Mouse (Mus musculus) gastrocnemius, adult 2 months (tissue): ENCODE results near the gene Itgb6. TPM values are rescaled to one million over a fixed set of nuclear protein-coding genes. Genes with fewer than 3 reads are reported as not detected.

Experiments
- DNase-seq: peaks from one replicate; pipeline ENCODE4 v3.0.0; 2022
- H3K27ac ChIP-seq: fragments of 200-600 bp; 2 replicates; pipeline ENCODE4 v1.8.1; 2022; ENCODE audit warnings: mild to moderate bottlenecking
- H3K4me3 ChIP-seq: fragments of 200-600 bp; 2 replicates; pipeline ENCODE4 v1.8.1; 2022; ENCODE audit warnings: mild to moderate bottlenecking, moderate library complexity
- CTCF ChIP-seq: fragments of 200-600 bp; IDR thresholded peaks from 2 replicates; pipeline ENCODE4 v1.8.1; 2022; ENCODE audit warnings: antibody characterized with exemption, mild to moderate bottlenecking, moderate library complexity
- intact Hi-C: fragments of 180-260 bp; cut with DNase I; formaldehyde crosslinking; loops from one replicate; pipeline ENCODE4 v1.15.1; 2025
- total RNA-seq, 2 experiments: library from RNA; stranded (reverse); gene quantifications; 2 replicates each; pipeline ENCODE4 v1.2.3; 2021

Gene Itgb6
- total RNA-seq, 2 experiments from 2014 or later = 18.3 to 50.1 TPM

DNA sequence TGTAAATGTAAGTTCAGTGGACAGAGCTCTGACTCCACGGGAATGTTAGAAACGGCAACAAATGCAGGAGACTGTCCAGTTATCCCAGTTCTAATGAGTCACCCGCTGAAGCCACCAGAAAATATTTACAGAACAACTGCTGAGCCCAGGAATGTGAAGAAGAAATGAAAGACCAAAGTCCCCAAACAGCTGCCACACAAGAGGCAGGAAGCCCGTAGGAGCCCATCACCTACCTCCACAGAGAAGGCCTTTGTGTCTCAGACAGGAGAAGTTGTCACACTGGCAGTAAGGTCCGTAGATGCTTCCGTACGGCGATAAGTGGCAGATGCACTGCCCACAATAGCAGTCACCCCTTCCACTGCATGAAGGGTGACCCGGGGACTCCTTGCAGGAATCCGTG, 94.9 kb downstream of the Itgb6 start:
- DNase-seq = no peak
- TF ChIP-seq CTCF = no peak
- intact Hi-C loops = no loop called here
- no peak overlapping the region for H3K27ac ChIP-seq
- H3K4me3 ChIP-seq = no peak overlapping the region

DNA sequence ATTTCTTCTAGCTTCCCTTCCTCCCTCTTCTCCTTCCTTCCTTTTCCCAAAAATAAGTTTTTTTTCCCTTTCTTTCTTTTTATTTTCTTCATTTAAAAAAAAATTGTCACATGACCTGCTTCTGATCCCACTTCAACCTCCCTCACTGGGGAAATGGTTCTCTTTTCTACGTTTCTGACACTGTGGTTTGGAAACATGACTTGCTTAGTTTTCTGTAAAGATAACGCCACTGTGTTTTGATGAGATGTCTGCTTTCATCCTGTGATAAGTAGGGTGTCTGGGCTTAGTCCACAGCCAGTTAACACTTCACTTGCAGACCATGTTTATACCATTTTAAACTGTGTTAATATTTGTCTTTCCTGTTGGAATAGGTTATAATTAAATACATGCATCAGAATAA, 96.7 kb downstream of the Itgb6 start:
- no peak for DNase-seq
- Histone ChIP-seq H3K27ac (no peak overlapping the region), H3K4me3 (no peak overlapping the region)
- intact Hi-C loops = no loop called here
- no peak for TF ChIP-seq CTCF

DNA sequence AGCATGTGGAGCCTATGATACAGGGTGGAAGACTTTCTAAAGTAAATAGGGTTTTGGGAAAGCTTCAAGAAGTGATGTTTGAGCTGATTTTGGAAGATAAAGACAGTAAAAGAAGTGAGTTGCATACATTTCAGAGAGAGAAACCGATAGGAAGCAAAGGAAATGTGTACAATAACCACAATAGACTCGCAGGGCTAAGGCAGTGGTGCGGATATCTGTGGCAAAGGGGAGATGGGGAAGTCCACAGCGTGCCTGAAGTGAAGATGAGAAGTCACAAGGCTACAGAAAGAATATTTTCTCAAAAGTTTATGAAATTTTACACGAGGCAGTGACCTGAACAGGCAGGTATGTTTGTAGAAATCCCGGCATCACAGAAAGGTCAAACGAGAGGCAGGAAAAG, 100.3 kb downstream of the Itgb6 start:
- Histone ChIP-seq H3K4me3 (no peak overlapping the region), H3K27ac (no peak overlapping the region)
- DNase-seq = no peak
- TF ChIP-seq CTCF = no peak
- intact Hi-C loops = no loop called here

DNA sequence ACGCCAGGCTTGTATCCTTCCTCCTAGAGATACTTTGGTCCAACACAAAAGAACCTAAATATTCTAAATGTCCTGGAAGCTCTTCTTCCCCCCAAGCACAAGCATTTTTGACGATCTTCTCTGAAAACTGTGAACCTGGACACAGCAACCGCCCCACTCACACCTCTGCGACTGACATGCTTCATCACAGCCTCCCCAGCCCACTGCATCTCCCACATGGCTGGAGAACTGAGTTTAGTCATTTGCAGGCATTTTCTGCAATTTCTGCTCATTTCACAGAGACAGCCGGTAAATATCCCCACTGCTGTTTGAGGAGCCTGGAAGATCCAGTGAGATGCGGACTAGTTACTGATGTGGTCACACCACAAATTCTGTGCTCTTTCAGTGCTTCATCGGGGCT, 107.7 kb downstream of the Itgb6 start:
- Histone ChIP-seq H3K27ac (no peak overlapping the region), H3K4me3 (no peak overlapping the region)
- no peak for DNase-seq
- intact Hi-C loops = no loop called here
- no peak for TF ChIP-seq CTCF

DNA sequence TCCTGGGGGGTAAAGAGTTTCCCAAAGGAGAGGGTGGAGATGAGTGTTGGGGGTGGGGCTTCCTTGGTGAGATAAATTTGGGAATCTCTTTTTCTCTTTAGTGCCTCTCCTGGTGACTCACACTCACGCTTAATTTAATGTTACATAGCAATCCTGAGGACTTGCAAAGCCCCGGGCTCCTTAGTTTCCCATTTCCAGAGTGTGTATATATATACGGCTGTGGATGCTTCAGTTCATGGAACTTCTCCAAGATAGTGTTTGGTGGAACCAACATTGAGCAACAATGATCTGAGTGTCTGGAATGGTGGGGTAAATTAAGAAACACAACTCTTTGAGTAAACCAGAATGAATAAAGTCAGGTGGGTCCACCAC, 108.6 kb downstream of the Itgb6 start:
- TF ChIP-seq CTCF = no peak
- intact Hi-C loops = no loop called here
- no peak for DNase-seq

DNA sequence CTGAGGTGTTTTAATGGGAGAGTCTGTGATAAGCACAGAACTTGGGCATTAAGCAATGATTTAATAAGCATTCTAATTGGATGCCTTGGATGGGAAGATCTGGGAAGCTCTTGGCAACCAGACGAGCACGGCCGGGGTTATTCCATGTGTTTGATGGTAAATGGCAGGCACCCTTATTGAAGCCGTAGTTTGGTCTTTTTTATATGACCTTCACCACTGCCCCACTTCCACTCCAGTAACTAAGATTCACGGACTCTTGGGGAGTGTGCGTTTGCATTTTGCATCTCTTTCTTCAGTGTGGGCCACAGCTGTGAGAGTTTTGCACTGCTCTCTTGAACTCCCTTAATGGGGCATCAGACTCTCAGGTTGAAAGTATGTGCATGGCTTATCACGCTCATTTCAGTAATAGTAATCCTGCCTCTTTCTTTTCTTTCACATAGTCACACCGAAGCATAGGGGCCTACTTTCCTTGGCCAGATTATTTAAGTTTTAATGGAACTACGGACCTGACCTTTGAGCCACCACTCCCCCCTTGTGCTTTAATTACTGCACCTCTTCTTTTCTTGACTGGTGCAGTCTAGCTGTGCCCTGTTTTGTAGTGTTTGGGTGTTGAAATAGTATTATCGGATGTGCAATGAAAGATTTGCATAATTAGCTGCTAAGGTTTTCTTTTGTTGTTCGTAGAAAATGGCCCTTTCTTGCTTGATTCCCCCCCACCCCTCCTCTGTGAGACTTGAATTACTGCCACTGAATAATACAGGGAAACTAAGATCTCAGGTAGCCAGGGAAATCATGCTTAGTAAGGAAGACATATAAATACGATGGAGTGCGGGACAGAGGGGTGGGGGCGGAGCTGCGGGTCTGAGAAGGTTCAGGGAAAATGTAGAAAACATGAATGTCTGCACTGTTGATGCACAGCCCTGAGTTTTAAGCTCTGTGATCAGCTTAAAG, 109.3 kb downstream of the Itgb6 start:
- Histone ChIP-seq H3K4me3 (no peak overlapping the region), H3K27ac (no peak overlapping the region)
- no peak for DNase-seq
- intact Hi-C loops = no loop called here
- TF ChIP-seq CTCF = no peak

More for the DNA sequence above, 108.6 kb downstream of the Itgb6 start:
- H3K4me3 ChIP-seq = no peak overlapping the region
- H3K27ac ChIP-seq = no peak overlapping the region

DNA sequence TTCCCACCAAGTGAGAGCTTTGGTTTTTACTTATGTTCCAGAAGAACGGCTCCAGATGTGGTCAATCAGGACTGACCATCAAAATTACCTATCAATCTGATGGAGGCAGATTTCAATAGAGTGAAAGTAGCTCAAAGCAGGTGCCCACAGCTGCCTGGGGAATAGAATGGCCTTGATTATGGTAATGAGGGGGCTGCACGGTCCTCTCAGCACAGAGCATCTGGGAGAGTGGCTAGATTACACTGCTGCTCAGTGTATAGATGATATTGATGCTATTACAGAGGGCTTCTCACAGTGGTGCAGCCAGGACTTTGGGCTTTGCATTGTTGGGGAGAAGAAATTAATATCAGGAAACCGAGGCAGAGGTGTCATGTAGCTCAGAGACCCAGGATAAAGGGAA, 110.8 kb downstream of the Itgb6 start:
- no peak overlapping the region for H3K4me3 ChIP-seq
- intact Hi-C loops = no loop called here
- no peak for TF ChIP-seq CTCF

DNA sequence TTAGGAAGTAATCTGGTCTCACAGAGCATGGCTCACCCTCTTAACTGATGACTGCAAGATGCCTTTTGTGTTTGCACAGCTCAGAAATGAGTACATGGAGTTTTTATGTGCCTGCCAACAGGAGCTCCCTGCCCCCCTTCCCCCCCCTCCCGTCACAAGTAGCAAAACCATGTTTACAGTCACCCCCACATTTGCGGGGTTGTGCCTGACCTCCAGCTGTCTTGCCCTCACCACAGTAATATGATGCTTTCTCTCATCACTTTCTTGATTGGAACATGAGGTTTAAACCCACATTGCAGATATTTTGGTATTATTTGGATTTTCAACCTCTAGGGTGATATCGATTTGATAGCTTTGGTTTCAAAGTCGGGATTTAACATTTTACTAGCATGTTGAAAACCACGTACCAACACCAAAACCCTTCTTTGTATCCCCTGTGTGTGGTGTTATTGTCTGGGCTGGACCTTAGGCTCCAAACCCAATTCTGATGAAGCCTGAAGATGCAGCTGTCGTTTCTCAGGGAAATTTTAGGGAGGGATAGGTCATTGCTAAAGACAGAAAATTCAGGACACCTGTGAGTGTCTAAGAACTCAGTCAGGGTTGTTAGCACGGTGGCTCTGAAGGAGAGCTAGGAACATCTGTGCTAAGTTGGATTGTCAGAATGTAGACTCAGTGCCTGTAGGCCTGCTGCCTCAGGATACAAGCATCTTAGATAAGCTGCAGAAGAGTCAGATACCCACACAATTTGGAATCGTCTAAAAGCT, 112.8 kb downstream of the Itgb6 start:
- intact Hi-C loops = loop anchor here (5.0 kb wide), 1 partner anchor 843 kb away; no protein-coding TSS in a partner anchor
- TF ChIP-seq CTCF = no peak
- DNase-seq = no peak
- Histone ChIP-seq H3K27ac (no peak overlapping the region), H3K4me3 (no peak overlapping the region)

More for the DNA sequence above, 110.8 kb downstream of the Itgb6 start:
- no peak overlapping the region for H3K27ac ChIP-seq
- no peak for DNase-seq

DNA sequence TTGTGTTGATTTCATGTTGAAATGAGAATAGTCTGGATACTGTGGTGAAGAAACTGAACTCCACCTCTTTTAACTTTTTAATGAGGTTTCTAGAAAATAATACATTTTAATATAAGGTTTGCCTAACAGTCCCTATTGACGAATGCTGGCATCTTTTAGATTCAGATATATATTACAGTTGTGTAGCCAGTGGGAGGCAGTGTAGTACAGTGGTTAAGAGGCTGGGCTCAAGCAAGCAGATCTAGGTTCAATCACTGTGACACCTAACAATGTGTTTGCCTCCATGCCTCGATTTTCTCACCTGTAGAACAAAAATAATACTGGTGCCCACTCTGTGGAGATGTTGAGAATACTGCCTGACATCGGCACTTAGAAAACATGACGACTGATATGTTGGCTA, 114.5 kb downstream of the Itgb6 start:
- peak; percentile 44 for TF ChIP-seq CTCF
- intact Hi-C loops = loop anchor here (5.0 kb wide), 1 partner anchor 844 kb away; no protein-coding TSS in a partner anchor
- Histone ChIP-seq H3K4me3 (no peak overlapping the region), H3K27ac (no peak overlapping the region)
- DNase-seq = no peak

DNA sequence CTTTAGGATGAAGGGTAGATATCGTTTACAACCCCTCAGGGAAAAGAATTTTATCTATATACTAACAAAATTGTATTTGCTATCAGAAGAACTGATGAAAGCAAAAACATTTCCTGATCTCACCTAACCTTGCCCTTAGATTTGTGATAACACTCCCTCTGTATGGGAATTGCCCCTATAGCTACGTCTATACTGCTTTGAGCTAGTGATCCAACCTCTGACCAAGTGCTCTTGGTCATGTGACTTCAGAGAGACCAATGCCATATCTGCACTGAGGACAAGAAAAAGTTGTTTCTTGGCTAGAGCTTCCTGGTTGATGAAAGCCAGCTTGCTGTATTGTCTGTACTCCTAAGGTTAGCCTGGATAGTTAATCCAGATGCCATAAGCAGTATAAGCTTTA, 121.1 kb downstream of the Itgb6 start:
- TF ChIP-seq CTCF = no peak
- intact Hi-C loops = no loop called here
- no peak for DNase-seq
- Histone ChIP-seq H3K4me3 (no peak overlapping the region), H3K27ac (no peak overlapping the region)

DNA sequence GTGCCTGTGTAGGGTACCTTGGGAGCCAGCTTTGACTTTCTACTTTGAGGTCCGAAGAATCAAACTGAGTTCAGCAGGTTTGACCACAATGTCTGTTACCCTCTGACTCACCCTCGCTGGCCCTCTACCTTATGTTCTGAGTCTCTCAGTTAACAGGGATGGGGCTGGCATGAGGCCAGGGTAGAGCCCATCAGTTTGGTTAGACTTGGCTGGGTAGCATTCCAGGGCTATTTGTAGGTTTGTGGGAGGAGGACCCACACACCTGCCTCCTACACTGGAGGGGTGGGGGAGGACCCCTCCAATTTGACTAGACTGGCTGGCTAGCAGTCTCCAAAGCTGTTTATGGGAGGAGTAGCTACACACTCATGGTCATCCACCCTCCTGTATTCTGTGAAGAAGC, 121.6 kb downstream of the Itgb6 start:
- intact Hi-C loops = no loop called here
- TF ChIP-seq CTCF = no peak
- Histone ChIP-seq H3K27ac (no peak overlapping the region), H3K4me3 (no peak overlapping the region)
- no peak for DNase-seq

DNA sequence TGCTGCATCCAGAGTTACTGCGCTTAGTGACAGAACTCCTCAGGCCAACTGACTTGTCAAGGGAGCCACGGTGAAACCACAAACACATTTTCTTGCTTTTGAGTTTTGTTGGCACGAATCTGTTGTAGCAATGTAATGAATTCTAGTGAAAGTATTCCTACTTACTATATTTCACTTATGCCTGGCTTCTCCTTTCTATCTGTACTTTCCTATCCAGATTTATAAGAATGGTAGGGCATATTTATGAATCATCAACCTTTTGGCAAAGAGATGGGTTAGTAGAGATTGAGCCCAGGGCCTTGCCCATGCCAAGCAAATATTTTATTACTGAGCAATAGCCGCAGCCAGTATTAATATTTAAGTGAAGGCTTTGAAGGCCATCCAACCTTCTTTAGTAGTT, 139.0 kb downstream of the Itgb6 start:
- Histone ChIP-seq H3K27ac (no peak overlapping the region), H3K4me3 (no peak overlapping the region)
- intact Hi-C loops = no loop called here
- no peak for TF ChIP-seq CTCF
- no peak for DNase-seq

DNA sequence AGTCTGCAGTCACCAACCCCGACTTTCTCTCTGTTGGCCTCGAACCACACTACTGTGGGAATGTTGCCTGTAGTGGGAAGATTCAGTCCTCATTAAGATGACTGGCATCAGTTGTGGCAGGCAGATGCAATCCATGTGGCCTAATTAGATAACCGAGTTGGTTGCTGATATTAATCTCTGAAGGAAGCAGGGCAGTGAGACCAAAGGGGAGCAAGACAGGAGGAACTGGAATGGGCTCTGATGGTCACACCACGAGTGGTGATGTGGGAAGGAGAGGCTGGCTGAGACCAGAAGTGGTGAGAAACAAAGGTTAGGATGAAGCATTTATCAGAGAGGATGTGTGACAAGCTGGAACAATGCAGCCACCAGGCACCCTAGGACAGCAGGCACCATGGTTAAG, 167.9 kb downstream of the Itgb6 start:
- DNase-seq = no peak
- no peak overlapping the region for H3K27ac ChIP-seq
- no peak for TF ChIP-seq CTCF
- no peak overlapping the region for H3K4me3 ChIP-seq
- intact Hi-C loops = no loop called here
